Mouse (Mus musculus): ENCODE results near the gene Ell3. TPM values are rescaled to one million over a fixed set of nuclear protein-coding genes. Genes with fewer than 3 reads are reported as not detected.
A peak's percentile ranks its signal among the peaks of the same experiment; 100 is the strongest.
"Not testable (repeated sequence)": the region's sequence is repeated elsewhere in the genome, so short reads cannot be mapped to it uniquely, and the experiment has no call there.

Gene Ell3
- not detected in 2 replicates for total RNA-seq (2017)

- no peak for ATAC-seq (replicated peaks in 1 of 2; ENCODE audit: insufficient read depth in 1 of 2, low FRiP score in 2 of 2, low TSS enrichment in 1 of 2, low read depth in 1 of 2, poor library complexity in 2 of 2, severe bottlenecking in 2 of 2)
These were observed at the start of gene Ell3 for GRCm38 (mm10) chr2:121444178-121444577. Gene Ell3 (minus strand): TSS chr2:121444278.

DNA sequence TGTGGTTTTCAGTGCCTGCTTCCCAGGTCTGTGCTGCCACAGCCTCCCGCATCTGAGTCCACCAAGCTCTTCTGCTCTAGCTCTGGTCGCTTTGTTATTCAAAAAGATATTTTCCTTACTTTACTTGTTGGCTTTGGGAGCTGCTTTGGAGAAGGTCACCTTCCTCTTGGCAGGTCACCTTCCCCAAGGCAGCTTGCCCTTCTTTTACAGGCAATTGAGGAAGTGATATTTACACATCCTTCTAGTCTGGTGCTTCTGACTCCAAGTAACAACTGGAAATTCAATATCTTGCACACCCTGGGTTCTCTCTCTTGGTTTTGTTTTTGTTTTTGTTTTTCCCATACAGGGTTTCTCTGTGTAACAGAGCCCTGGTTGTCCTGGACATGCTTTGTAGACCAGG lies 40.3 kb upstream of the Ell3 start:
- ATAC-seq (replicated peaks in 1 of 2; ENCODE audit: insufficient read depth in 1 of 2, low FRiP score in 2 of 2, low TSS enrichment in 1 of 2, low read depth in 1 of 2, poor library complexity in 2 of 2, severe bottlenecking in 2 of 2): not testable (repeated sequence)

- ATAC-seq (replicated peaks in 1 of 2; ENCODE audit: insufficient read depth in 1 of 2, low FRiP score in 2 of 2, low TSS enrichment in 1 of 2, low read depth in 1 of 2, poor library complexity in 2 of 2, severe bottlenecking in 2 of 2): no peak
These were observed 39.5 kb upstream of the Ell3 start for GRCm38 (mm10) chr2:121483576-121483975.

GRCm38 (mm10) chr2:121480916-121481315 lies 36.8 kb upstream of the Ell3 start:
- ATAC-seq (replicated peaks in 1 of 2; ENCODE audit: insufficient read depth in 1 of 2, low FRiP score in 2 of 2, low TSS enrichment in 1 of 2, low read depth in 1 of 2, poor library complexity in 2 of 2, severe bottlenecking in 2 of 2): peak in 1 of 2 experiments; percentile 48; a peak in 2 of 4 replicates

GRCm38 (mm10) chr2:121480498-121480897 lies 36.4 kb upstream of the Ell3 start:
- peak; percentile 53 to 69; a peak in 3 of 4 replicates for ATAC-seq (replicated peaks in 1 of 2; ENCODE audit: insufficient read depth in 1 of 2, low FRiP score in 2 of 2, low TSS enrichment in 1 of 2, low read depth in 1 of 2, poor library complexity in 2 of 2, severe bottlenecking in 2 of 2)

DNA sequence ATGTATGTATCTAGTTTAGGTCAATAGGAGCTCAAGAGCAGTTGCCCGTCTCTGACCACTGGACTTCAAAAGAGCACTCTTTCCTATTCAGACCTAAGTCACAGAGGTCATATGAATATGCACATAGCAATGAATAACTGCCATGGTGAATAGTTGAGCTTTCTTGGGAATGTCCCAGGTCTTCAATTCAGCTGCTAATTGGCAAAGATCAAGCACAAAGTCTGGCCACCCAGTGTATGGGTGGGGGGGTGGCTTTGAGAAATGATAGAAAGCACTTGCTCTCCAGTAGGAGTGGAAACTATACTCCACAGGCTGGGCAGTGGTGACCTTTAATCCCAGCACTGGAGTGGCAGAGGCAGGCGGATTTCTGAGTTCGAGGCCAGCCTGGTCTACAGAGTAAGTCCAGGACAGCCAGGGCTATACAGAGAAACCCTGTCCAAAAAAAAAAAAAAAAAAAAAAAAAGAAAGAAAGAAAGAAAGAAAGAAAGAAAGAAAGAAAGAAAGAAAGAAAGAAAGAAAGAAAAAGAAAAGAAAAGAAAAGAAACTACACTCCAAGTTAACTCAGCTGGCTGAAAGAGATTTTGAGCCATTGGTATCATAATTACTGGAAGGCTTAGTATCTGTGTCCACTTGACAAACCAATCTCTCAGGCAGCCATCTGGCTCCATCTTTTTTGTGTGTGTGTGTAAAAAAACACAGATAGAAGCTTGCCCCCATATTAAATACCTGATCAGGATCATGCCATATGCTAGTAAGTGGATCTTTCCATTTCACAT lies 33.6 kb upstream of the Ell3 start:
- ATAC-seq (replicated peaks in 1 of 2; ENCODE audit: insufficient read depth in 1 of 2, low FRiP score in 2 of 2, low TSS enrichment in 1 of 2, low read depth in 1 of 2, poor library complexity in 2 of 2, severe bottlenecking in 2 of 2): no peak

- not testable (repeated sequence) for ATAC-seq (replicated peaks in 1 of 2; ENCODE audit: insufficient read depth in 1 of 2, low FRiP score in 2 of 2, low TSS enrichment in 1 of 2, low read depth in 1 of 2, poor library complexity in 2 of 2, severe bottlenecking in 2 of 2)
These were observed 31.2 kb upstream of the Ell3 start for GRCm38 (mm10) chr2:121475306-121475705.

DNA sequence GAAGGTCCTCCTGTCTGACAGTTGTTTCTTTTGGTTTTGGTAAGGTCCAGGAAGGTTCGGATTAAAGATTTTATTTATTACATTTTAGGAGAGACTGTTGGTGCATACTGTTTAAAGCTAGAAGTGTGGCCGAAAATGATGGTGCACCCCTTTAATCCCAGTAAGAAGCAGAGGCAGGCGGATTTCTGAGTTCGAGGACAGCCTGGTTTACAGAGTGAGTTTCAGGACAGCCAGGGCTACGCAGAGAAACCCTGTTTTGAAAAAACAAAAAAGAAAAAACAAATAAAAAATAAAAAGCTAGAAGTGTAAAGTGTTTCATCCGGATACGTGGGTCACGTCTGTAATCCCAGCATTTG lies 30.1 kb upstream of the Ell3 start:
- peak in 1 of 2 experiments; percentile 13; a peak in 1 of 4 replicates for ATAC-seq (replicated peaks in 1 of 2; ENCODE audit: insufficient read depth in 1 of 2, low FRiP score in 2 of 2, low TSS enrichment in 1 of 2, low read depth in 1 of 2, poor library complexity in 2 of 2, severe bottlenecking in 2 of 2)

DNA sequence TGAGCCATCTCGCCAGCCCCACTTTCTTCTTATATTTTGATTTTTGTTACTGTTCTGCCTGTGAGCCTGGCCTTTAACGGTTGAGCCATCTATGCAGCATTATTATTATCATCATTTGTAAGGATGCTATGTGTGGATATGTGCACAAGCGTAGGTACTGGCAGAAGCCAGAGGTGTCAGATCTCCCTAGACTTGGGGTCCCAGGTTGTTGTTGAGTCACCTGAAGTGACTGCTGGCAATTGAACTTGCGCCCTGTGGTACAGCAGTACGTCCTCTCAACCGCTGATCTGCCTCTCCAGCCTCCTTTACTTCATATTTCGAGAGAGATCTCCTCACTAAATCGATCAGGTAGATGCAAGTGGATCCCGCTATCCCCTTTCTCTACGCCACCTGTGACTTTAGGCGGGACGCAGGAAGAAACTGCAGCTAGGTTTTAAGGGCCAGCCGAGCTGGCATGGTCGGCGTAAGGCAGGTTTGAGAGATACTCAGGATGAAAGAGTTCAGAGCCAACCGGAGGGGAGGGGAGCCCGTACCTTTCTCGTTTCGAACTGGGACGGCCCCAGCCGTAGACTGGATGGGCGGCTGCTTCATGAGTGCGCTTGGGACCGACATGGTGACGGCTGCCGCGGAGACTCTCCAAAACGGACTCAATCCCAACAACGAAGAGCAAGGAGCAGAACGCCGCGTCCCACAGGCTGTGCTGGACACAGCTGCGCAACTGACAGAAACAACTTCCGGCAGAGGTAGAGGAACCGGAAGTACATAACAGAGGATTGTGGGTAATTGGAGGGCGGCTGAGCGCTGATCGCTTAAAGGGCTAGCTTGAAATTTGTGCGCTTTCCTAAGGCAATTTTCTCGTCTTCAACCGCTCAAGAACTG lies 29.5 kb upstream of the Ell3 start, which contains the start of gene Mfap1b:
Gene Mfap1b, minus strand, starts transcription at position 767 of the 879 bp plus-strand sequence.
- peak; percentile 96 to 98 for ATAC-seq (replicated peaks in 1 of 2; ENCODE audit: insufficient read depth in 1 of 2, low FRiP score in 2 of 2, low TSS enrichment in 1 of 2, low read depth in 1 of 2, poor library complexity in 2 of 2, severe bottlenecking in 2 of 2)

DNA sequence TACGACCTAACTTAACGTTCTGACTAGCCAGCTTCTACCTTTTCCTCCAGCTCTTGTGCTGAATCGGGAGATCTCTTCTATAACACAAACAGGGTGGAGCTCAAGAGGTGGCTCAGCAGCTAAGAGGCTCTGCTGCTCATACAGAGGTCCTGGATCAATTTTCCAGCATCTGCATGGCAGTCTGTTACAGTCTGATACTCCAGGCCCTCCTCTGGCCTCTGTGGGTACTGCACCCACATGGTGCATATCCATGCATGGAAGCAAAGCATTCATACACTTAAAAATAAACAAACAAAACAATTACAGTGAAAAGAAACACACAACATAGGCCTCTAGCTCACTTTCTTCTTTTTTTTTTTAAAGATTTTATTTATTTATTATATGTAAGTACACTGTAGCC lies 28.7 kb upstream of the Ell3 start:
- ATAC-seq (replicated peaks in 1 of 2; ENCODE audit: insufficient read depth in 1 of 2, low FRiP score in 2 of 2, low TSS enrichment in 1 of 2, low read depth in 1 of 2, poor library complexity in 2 of 2, severe bottlenecking in 2 of 2): not testable (repeated sequence)

DNA sequence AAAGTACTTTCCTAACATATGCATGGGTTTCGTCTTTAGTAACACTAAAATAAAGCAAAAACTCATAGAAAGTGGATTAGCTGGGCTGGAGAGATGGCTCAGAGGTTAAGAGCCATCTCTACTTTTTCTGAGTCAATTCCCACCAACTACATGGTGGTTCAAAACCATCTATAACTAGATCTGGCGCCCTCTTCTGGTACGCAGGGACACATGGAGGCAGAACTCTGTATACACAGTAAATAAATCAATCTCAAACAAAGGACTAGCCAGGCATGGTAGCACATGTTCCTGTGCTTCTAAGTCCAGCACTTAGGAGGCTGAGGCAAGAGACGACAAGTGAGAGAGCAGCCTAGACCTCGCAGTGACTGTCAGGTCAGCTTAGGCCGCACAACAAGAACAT lies 24.9 kb upstream of the Ell3 start:
- ATAC-seq (replicated peaks in 1 of 2; ENCODE audit: insufficient read depth in 1 of 2, low FRiP score in 2 of 2, low TSS enrichment in 1 of 2, low read depth in 1 of 2, poor library complexity in 2 of 2, severe bottlenecking in 2 of 2): 0 out of 4 replicates have a peak, but pooled peaks of 1 of the 2 experiments have one; percentile 30

DNA sequence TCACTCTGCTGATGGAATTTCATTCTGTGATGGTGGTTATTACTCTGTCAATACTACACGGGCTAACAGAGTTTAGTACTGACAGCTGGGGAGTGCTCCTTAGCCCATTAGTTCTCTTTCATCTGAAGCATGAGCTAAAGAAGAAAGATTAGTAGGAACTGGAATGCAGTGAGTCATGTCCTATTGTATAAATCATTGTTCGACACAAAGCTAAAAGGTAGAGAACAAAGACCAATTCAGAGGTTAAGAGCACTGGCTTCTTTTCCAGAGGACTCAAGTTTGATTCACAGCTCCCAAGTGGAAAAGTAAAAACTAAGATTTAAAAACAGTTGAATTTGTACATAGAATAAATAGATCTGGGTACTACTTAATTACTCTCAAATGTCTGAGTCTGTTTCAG lies 16.0 kb upstream of the Ell3 start:
- ATAC-seq (replicated peaks in 1 of 2; ENCODE audit: insufficient read depth in 1 of 2, low FRiP score in 2 of 2, low TSS enrichment in 1 of 2, low read depth in 1 of 2, poor library complexity in 2 of 2, severe bottlenecking in 2 of 2): no peak

- peak; percentile 97 to 98 for ATAC-seq (replicated peaks in 1 of 2; ENCODE audit: insufficient read depth in 1 of 2, low FRiP score in 2 of 2, low TSS enrichment in 1 of 2, low read depth in 1 of 2, poor library complexity in 2 of 2, severe bottlenecking in 2 of 2)
These were observed 12.9 kb upstream of the Ell3 start, which contains the start of gene Serinc4 for GRCm38 (mm10) chr2:121456692-121457642. Gene Serinc4 (minus strand): TSS chr2:121456781.

DNA sequence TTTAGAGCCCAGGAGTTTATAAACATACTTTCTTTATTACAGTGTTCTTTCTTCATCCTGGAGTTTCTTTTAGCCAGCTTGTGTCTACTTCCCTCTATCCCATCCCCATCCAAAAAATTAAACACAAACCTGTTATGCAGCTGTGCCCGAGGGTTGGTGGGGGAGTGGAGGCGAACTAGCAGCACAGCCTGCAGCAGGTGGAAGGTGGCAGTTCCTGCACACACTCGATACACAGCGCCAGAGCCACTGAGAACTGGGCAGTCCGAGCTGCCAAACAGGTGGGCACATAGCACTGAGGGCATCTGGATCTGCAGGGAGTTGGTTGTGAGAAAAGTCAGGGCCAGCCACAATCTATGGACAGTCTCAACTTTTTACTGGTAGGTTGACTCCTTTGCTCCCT lies 11.5 kb upstream of the Ell3 start:
- no peak for ATAC-seq (replicated peaks in 1 of 2; ENCODE audit: insufficient read depth in 1 of 2, low FRiP score in 2 of 2, low TSS enrichment in 1 of 2, low read depth in 1 of 2, poor library complexity in 2 of 2, severe bottlenecking in 2 of 2)

GRCm38 (mm10) chr2:121453917-121454316 lies 9.8 kb upstream of the Ell3 start:
- ATAC-seq (replicated peaks in 1 of 2; ENCODE audit: insufficient read depth in 1 of 2, low FRiP score in 2 of 2, low TSS enrichment in 1 of 2, low read depth in 1 of 2, poor library complexity in 2 of 2, severe bottlenecking in 2 of 2): no peak

DNA sequence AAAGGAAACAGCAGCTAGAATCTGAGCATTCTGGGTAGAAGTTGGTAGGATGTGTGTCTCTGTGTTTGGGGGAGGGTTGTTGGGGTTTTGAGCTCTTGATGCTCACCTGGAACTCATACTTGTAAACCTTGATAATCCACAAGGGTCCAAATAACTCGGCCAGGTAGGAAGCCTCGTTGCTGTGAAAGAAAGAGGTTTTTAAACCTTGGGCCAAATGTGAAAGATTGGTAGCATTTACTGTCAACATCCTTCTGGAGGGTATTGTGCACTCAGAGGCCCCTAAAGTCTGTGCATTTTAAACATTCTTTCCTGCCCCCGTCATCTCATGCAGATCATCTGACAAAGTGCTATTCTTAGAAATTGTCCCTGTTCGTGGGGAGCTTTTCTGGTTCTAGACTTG lies 8.9 kb upstream of the Ell3 start, which contains the start of gene Hypk:
Gene Hypk, plus strand, starts transcription at position 301 of the 400 bp plus-strand sequence.
- no peak for ATAC-seq (replicated peaks in 1 of 2; ENCODE audit: insufficient read depth in 1 of 2, low FRiP score in 2 of 2, low TSS enrichment in 1 of 2, low read depth in 1 of 2, poor library complexity in 2 of 2, severe bottlenecking in 2 of 2)

- no peak for ATAC-seq (replicated peaks in 1 of 2; ENCODE audit: insufficient read depth in 1 of 2, low FRiP score in 2 of 2, low TSS enrichment in 1 of 2, low read depth in 1 of 2, poor library complexity in 2 of 2, severe bottlenecking in 2 of 2)
These were observed 8.3 kb upstream of the Ell3 start for GRCm38 (mm10) chr2:121452361-121452760.

Data from hematopoietic stem cell, adult 5-6 weeks (primary cell).